Mouse (Mus musculus): ENCODE data around the gene Akna.

Akna gene

GRCm38 (mm10) chr4:63403040-63403959 lies at the start of gene Akna:
Akna (minus strand) TSS chr4:63403354.
- DNase-seq (ENCODE audit: low spot score): peak; percentile 94

DNA sequence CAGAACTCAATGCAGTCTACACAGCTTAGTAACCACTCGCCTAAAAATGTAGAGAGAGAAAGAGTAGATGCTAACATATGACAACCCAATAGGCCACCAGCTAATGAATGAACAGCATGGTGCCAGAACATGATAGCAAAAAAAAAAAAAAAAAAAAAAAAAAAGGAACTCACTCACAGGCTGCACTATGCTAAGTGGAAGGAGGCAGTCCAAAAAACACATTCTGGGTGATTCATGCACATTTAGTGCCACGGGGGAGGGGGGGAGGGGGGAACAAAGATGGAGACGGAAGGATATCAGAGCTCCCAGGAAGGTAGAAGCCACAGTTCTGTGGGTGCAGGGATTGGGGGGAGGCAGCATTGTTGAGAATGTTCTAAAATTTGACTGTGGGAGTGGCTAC lies 49.4 kb upstream of the Akna start:
- no peak for DNase-seq (ENCODE audit: low spot score)

GRCm38 (mm10) chr4:63450551-63450950 lies 47.4 kb upstream of the Akna start:
- DNase-seq (ENCODE audit: low spot score): no peak

DNA sequence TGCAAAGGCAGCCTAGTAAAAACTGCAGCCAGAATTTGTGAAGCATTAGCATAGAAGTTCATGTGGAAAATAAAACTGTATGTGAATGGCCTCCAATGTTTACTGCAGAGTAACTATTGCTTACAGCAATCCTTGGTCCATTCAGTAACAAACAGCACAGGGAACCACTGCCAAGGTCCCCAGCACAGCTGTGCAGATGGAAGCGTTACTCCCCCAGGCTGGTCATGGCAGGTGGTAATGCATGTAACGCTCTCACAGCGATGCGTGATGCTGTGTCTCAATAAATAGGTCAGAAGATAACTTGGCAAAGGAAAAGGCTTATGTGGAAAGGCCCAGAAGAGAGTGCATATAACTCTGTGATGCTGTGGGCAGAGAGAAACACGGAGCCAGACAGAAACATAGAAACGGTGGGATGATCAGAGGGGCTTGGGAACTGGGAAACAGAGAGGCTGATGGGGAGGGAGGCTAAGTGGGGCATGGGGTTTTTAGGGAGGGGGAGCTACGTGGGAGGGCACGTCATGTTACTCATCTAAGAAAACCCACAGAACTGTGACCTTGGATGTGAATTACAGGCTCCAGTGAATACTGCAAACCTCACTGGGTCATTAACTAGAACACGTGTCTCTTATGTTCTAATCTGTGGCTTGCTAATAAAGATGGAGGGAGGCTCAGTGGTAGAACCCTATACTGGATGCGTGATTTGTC lies 41.4 kb upstream of the Akna start:
- no peak for DNase-seq (ENCODE audit: low spot score)

DNA sequence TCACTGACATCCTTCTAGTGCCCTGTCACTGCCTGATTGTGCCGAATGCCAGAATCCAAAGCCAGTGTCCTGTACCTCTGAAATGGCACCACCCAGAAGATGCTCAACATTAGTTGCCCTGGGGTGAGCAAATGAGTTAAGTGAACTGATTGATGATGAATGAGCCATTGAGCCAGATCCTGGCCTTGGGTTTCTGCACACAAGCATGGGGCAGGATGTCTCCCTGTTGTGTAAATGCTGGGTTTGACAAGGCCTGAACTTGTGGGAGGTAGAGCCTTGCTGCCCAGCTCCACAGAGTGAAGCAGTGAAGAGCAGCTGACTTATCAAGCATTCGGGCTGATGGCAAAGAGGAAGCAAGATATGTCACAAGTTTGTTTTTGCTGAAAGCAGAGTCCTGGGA lies 39.9 kb upstream of the Akna start:
- no peak for DNase-seq (ENCODE audit: low spot score)

- DNase-seq (ENCODE audit: low spot score): no peak
These were observed 38.5 kb upstream of the Akna start for GRCm38 (mm10) chr4:63441616-63442015.

- no peak for DNase-seq (ENCODE audit: low spot score)
These were observed 37.1 kb upstream of the Akna start for GRCm38 (mm10) chr4:63440262-63440661.

DNA sequence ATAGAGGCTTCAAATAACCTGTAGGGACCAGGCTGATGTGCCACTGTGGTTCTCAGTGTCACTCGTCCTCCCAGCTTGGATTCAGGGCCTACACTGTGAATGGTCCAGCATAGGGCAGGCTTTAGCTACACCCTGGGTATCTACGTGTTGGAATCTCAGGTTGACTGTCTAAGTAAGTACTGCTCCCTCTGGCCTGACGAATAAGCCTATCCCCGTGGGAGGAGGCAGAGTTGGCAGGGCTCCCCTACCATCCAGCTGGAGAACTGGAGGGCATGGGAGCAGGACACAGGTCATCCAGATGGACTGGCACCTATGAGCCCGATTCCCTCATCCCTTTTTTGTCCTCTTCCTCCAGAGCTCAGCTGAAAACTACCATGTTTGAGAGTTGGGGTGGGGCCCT lies 34.8 kb upstream of the Akna start:
- peak; percentile 26 for DNase-seq (ENCODE audit: low spot score)

- no peak for DNase-seq (ENCODE audit: low spot score)
These were observed 34.1 kb upstream of the Akna start for GRCm38 (mm10) chr4:63437119-63437815.

GRCm38 (mm10) chr4:63435402-63435801 lies 32.2 kb upstream of the Akna start:
- no peak for DNase-seq (ENCODE audit: low spot score)

DNA sequence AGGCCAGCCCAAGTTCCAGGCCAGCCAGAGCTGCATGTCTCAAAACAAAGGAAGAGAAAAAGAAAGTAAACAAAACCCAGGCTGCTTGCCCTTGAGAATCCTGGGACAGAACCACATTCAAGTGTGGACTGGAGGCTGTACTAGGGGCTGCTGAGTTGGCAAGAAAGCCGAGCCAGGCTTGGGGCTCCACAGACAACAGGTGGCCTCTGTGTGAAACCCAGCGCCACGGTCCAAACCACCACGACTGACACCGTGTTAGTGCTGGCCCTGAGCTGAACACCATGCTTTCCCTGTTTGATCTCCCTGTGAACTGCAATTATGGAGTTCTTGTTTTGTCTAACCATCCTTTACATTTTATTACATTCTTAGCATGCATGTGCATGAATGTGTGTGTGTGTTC lies 27.9 kb upstream of the Akna start:
- no peak for DNase-seq (ENCODE audit: low spot score)

GRCm38 (mm10) chr4:63430357-63430756 lies 27.2 kb upstream of the Akna start:
- no peak for DNase-seq (ENCODE audit: low spot score)

DNA sequence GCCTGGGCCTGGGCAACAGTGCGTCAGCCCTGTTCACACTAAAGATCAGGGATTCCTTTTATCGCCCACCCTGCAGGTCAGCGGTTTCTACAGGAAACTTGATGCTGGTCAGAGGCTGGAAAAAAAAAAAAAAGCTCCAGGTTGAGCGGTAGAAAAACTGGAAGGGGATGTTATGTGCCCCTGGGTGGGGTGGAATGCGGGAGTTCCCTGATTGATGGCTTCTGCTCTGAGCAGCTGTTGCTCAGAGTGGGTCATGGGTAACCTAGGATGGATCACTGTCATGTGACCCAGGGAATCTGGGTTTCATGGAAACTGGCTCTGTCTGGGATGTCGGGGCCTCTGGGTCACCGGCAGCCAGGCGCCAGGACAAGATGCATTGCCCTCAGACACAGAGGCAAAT lies 23.2 kb upstream of the Akna start:
- DNase-seq (ENCODE audit: low spot score): no peak

- DNase-seq (ENCODE audit: low spot score): no peak
These were observed 20.7 kb upstream of the Akna start for GRCm38 (mm10) chr4:63423811-63424210.

- DNase-seq (ENCODE audit: low spot score): no peak
These were observed 20.1 kb upstream of the Akna start for GRCm38 (mm10) chr4:63423231-63423630.

DNA sequence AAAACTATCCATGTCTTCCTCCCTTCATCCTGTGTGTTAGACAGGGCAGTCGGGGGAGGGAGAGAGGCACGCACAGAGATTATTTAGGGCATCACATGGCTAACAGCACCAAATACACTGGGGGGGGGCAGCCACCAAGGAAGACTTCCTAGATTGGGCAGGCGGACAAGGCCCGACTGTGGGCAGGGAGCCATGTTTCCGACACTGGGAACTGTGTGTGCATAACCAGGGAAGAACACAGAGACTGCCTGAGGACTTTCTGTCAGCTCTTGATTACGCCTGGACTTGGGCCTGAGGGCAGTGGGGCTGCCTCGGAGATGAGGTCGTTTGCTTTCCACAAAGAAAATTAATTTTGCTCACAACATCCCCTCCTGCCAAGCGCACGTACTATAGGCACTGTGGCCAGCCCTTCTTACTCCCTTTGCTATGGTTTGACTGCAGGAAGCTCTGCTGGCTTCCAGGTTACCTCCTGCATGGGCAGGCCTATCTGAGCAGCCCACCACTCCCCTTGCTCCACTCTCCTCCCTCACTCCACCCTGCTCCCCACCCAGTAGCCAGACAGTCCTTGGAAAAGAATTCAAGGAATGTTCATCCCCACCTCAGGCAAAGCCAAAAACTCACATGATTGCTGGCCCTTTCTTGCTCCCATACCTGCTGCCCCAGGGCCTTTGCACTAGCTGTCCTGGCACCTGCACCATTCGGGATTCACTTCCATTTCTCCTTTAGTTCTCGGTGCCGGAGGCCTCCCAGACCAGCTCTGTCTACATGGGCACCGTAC lies 17.2 kb upstream of the Akna start:
- DNase-seq (ENCODE audit: low spot score): peak; percentile 8

- DNase-seq (ENCODE audit: low spot score): no peak
These were observed 15.1 kb upstream of the Akna start for GRCm38 (mm10) chr4:63418270-63418669.

DNA sequence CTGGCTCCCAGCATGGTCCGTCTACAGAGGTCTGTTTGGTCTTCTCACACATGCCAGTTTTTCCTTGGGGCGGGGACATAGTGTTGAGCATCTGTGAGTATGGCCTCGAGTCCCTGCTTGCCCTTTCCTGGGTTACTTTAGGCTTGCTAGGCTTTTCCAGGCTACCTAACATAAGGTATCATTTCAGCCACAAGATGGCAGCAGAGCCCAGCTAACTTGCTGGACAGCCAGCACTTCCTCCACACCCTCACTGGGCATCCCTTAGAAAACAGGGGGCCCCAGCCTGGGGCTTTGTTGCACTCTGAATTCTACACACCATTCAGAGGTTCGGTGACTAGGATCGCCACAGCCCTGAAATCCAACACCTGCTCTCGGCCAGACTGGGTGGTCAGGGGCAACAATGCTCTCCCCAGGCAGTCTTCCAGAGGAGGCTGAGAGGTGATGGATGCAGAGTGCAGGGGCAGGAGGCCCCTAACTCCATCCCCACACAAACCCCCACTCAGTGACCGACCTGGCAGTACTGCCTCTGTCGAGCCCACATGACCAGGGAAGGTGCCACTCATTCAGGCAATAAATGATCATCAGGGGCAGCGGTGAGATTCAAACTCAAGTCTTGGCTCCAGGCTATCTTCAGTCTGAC lies 14.3 kb upstream of the Akna start:
- DNase-seq (ENCODE audit: low spot score): peak; percentile 86

GRCm38 (mm10) chr4:63414951-63415350 lies 11.8 kb upstream of the Akna start:
- no peak for DNase-seq (ENCODE audit: low spot score)

- DNase-seq (ENCODE audit: low spot score): no peak
These were observed 8.1 kb upstream of the Akna start for GRCm38 (mm10) chr4:63411222-63411621.

GRCm38 (mm10) chr4:63410583-63410934 lies 7.4 kb upstream of the Akna start:
- peak; percentile 67 for DNase-seq (ENCODE audit: low spot score)

Measured in adipocyte (in vitro differentiated cells).